Mouse (Mus musculus) heart, embryonic 15.5 days (tissue): ENCODE results near the gene Slamf9. TPM values are rescaled to one million over a fixed set of nuclear protein-coding genes. Genes with fewer than 3 reads are reported as not detected.

ENCODE experiments used
- ATAC-seq: fragments of 200-750 bp; cut with Nextera tagmentation; replicated peaks from 2 replicates; pipeline ENCODE4 v1.8.0; 2017; ENCODE audit warnings: low read depth, moderate TSS enrichment; ENCODE audit not compliant: insufficient number of reproducible peaks, insufficient read depth, low FRiP score
- H3K27ac ChIP-seq: fragments of 300-500 bp; sonication (generic); 2 replicates; pipeline ENCODE4 v1.5.1; 2015; ENCODE audit warnings: mild to moderate bottlenecking, inconsistent platforms
- H3K27me3 ChIP-seq: fragments of 300-500 bp; sonication (generic); 2 replicates; pipeline ENCODE4 v1.6.1; 2015; ENCODE audit warnings: inconsistent platforms
- H3K36me3 ChIP-seq: fragments of 300-500 bp; sonication (generic); 2 replicates; pipeline ENCODE4 v1.6.1; 2015; ENCODE audit warnings: mild to moderate bottlenecking, inconsistent platforms
- H3K4me1 ChIP-seq: fragments of 300-500 bp; sonication (generic); replicated peaks from 2 replicates; pipeline ENCODE4 v1.6.1; 2015; ENCODE audit warnings: inconsistent platforms
- H3K4me2 ChIP-seq: fragments of 300-500 bp; sonication (generic); 2 replicates; pipeline ENCODE4 v1.6.1; 2015; ENCODE audit warnings: inconsistent platforms, mild to moderate bottlenecking, moderate library complexity
- H3K4me3 ChIP-seq: fragments of 300-500 bp; sonication (generic); 2 replicates; pipeline ENCODE4 v1.5.1; 2015; ENCODE audit warnings: mild to moderate bottlenecking, inconsistent platforms
- H3K9ac ChIP-seq: fragments of 300-500 bp; sonication (generic); 2 replicates; pipeline ENCODE4 v1.6.1; 2015; ENCODE audit warnings: mild to moderate bottlenecking, inconsistent platforms
- H3K9me3 ChIP-seq: fragments of 300-500 bp; sonication (generic); replicated peaks from 2 replicates; pipeline ENCODE4 v1.6.1; 2016; ENCODE audit warnings: inconsistent platforms
- WGBS: fragments of 180-500 bp; shearing (Covaris S2); methylation state at CpG from one replicate; pipeline ENCODE4 v1.1.7; 2015; ENCODE audit warnings: mixed read lengths; 5-methylcytosine and 5-hydroxymethylcytosine counted together
- polyA plus RNA-seq: library from polyadenylated mRNA; unstranded; fragments of >200 nt; fragmentation: Nextera tagmentation; extraction: Ambion mirVana; gene quantifications from 2 replicates; pipeline ENCODE4 v1.2.1, GENCODE M21; 2015

The Slamf9 gene
- polyA plus RNA-seq, 1 experiment from 2014 or later, result 0.83 TPM

DNA sequence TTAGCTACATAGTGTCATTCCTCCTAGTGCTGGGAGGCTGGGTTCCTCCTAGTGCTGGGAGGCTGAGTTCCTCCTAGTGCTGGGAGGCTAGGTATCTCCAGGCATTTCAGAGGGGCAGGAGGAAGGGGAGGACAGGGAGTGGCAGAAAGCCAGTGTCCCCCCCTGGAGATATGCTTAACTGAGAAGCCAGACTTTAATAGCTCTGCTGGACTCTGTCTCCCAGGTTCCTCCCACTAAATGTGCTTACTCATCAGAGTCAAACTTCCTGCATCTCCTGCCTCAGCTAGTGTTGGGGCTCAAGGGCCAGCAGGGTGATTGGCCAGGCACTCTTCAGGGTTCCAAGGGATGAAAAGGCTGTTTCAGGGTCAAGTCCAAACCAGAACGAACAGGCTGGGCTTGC, 40.2 kb downstream of the Slamf9 start:
- no peak; the same call in 1 of the 2 replicates for ATAC-seq
- Histone ChIP-seq H3K4me2 (no peak overlapping the region), H3K9ac (no peak overlapping the region), H3K4me1 (peaks cover 43% of the 10 kb centered on the region), H3K36me3 (no peaks in the 10 kb centered on the region), H3K9me3 (no peaks in the 10 kb centered on the region), H3K27me3 (no peaks in the 10 kb centered on the region), H3K4me3 (no peak overlapping the region), H3K27ac (peak overlapping the region; percentile 82)
- WGBS, result 66% methylated on average over 1 of the region's 1 CpGs

DNA sequence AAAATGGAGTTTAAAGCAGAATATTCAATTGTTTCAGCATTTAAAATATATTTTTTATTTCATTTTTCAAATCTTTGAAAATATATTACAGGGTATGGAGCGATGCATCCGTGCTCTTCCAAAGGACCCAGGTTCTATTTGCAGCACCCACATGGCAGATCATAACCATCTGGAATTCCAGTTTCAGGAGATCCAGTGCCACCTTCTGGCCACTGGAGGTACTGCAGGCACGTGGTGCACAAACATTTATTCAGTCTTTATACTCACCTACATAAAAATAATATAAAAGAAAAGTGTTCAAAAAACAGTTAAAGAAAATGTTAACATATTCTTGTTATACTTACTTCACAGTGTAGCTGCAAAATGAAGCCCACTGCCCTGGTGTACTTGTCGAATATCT, 42.9 kb downstream of the Slamf9 start:
- H3K27ac ChIP-seq, result no peak overlapping the region
- H3K4me1 ChIP-seq, result peaks cover 41% of the 10 kb centered on the region

DNA sequence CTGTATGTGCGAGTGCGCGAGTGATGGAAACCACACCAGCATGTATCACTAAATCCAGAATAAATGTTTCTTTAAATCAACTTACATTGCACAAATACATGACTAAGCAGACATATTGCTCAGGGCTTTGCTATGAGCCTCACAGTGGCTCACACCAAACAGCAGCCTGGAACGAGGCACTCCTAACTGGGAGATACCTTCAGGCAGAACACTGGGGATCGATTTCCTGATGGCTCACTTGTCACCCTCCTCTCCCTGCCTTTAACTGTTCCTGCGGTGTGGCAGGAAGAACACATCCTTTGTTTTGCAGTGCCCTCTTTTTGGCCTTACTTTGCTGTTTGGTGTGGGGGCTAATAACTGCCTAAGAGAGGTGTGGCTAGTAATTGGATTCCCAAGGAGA, 44.5 kb downstream of the Slamf9 start:
- no peak overlapping the region for H3K4me2 ChIP-seq
- whole genome bisulfite sequencing, result 54% methylated on average over 6 of the region's 6 CpGs
- no peak overlapping the region for H3K4me3 ChIP-seq
- ATAC-seq, result no peak
- no peak overlapping the region for H3K9ac ChIP-seq
- no peaks in the 10 kb centered on the region for H3K36me3 ChIP-seq
- peaks cover 31% of the 10 kb centered on the region for H3K4me1 ChIP-seq
- H3K27ac ChIP-seq, result peak overlapping the region; percentile 33; the same call in 1 of the 2 replicates
- no peaks in the 10 kb centered on the region for H3K27me3 ChIP-seq
- H3K9me3 ChIP-seq, result no peaks in the 10 kb centered on the region

More for the DNA sequence above, 42.9 kb downstream of the Slamf9 start:
- Histone ChIP-seq H3K9ac (no peak overlapping the region), H3K36me3 (no peaks in the 10 kb centered on the region), H3K4me3 (no peak overlapping the region), H3K4me2 (no peak overlapping the region), H3K9me3 (no peaks in the 10 kb centered on the region), H3K27me3 (no peaks in the 10 kb centered on the region)
- no peak for ATAC-seq
- WGBS, result 67% methylated on average over 4 of the region's 4 CpGs

DNA sequence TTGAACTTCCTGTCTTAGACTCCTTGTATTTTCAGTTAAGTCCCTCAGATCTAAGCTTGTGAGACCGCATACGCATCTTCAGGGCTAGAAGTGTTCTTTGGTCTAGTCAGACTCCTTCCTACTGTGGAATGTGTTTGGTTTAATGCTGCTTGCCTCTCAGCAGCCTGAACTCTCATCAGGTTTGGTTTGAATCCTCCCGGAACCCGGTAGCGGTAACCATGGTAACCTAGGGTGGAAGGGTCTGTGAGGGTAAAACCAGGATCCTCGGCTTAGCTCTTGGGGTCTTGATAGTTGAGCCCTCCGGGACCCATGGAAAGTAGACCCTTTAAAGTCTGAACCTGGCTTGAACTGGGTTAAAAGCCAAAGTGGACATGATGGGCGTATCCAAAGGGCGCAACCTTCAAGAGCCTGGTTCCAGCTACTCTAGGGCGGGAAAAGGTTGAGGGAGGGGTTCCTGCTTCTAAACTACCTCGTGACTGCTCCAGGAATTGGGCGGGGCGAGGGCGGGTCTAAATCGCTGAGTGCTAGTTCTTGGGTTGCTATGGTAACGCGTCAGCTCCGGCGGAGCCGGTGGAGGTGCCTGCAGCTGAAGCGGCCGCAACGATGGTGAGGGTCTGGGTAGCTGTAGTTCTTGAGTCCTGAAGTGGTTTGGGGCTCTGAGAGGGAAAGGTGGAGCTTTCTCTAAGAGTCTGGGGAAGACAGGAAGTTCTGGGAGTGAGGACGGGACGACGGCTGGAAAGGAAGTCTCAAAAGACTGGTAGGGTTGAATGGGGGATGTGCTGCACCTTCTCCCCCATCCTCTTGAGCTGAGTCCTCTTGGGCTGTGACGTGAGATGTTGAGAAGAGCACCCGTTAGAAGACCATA, 45.6 kb downstream of the Slamf9 start, which contains the start of gene Cfap45:
Gene Cfap45, plus strand, starts transcription at position 226 of the 865 bp plus-strand sequence.
- no peaks in the 10 kb centered on the region for H3K36me3 ChIP-seq
- H3K9me3 ChIP-seq, result no peaks in the 10 kb centered on the region
- ATAC-seq, result peak; percentile 64
- peak within 1 kb of the TSS; percentile 67 for H3K4me2 ChIP-seq
- H3K9ac ChIP-seq, result no peak within 1 kb of the TSS
- peak within 1 kb of the TSS; percentile 33 for H3K27ac ChIP-seq
- peak within 1 kb of the TSS; percentile 50 for H3K4me3 ChIP-seq
- WGBS, result 4% methylated on average over 28 of the region's 28 CpGs
- no peaks in the 10 kb centered on the region for H3K27me3 ChIP-seq
- H3K4me1 ChIP-seq, result peaks cover 26% of the 10 kb centered on the region

DNA sequence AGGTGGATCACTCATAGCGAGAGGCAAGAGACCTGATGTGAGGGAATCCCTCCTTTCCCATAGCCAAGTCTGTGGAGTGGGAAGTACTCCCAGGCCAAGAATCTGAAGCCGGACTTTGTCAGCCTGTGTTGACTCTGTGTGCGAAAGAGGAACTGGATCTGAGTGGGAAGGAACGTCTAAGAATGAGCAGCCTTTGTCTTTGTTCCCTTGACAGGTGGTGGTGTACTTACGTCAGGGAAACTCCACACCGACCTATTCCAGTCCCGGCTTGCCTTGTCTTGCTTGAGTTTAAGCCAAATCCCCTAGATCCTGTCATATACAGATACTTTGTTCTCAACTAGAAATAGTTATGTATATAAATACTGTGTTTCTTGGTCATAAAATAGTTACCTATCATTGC, 47.4 kb downstream of the Slamf9 start:
- H3K27ac ChIP-seq, result peak overlapping the region; percentile 42; the same call in 1 of the 2 replicates
- ATAC-seq, result no peak
- H3K9me3 ChIP-seq, result no peaks in the 10 kb centered on the region
- H3K36me3 ChIP-seq, result no peaks in the 10 kb centered on the region
- H3K27me3 ChIP-seq, result peaks cover 8% of the 10 kb centered on the region
- H3K4me1 ChIP-seq, result peaks cover 36% of the 10 kb centered on the region
- no peak overlapping the region for H3K9ac ChIP-seq
- no peak overlapping the region for H3K4me2 ChIP-seq
- no peak overlapping the region for H3K4me3 ChIP-seq
- 57% methylated on average over 7 of the region's 7 CpGs for WGBS

DNA sequence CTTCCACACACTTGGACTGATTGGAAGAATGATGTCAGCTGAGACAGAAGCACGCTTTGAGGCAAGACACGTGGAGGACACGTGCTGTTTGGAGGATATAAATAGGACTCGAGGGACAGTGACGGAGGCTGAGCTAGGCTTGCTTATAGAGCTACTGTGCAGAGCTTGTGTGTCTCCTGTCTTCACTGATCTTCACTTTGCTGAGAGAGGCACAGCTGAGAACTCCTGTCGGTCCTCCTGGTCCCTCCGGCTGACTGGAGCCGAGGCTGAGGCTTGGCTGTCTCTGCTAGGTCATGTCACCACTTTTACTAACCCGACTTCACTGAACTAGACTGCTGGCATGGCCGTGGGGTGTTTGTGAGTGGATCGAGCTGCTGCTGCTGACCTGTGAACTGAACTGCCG, 48.5 kb downstream of the Slamf9 start:
- no peak for ATAC-seq
- Histone ChIP-seq H3K4me3 (no peak overlapping the region), H3K9me3 (no peaks in the 10 kb centered on the region), H3K27ac (peak overlapping the region; percentile 34; the same call in 1 of the 2 replicates), H3K36me3 (no peaks in the 10 kb centered on the region), H3K4me2 (no peak overlapping the region), H3K27me3 (peaks cover 12% of the 10 kb centered on the region), H3K9ac (no peak overlapping the region), H3K4me1 (peaks cover 37% of the 10 kb centered on the region)
- WGBS, result 30% methylated on average over 12 of the region's 12 CpGs

DNA sequence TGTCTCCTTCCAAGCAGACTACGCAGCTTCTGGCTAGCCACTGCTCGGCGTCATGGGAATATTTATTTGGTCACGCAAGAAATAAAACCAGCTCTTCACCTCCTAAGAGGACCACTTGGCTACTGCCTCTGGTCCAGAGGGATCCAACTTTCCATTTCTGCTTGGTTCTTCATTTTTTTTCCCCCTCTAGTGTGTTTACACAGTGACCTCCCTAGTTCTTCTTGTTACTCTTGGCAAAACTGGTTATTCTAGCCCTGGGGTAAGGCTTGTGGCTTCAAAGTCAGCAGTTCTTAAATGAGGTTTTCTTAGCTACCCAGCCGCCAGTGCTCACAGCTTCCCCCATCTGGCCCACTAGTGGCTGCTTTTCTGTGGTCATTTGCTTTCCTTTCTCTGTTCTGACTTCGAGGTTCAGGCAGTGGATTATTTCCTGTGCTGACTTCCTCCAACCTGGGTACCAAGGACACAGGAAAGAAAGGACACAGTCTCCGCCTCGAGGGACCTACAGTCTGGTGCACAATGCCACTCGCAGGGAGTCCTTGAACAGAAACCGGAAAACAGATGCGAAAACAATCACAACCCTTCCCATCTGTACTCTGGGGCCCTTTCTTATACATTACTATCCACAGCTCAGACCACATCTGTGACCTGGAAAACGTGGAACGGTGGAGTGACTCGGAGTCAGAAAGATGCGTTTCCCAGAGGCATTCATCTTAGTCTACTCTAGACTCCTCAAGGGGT, 50.0 kb downstream of the Slamf9 start:
- Histone ChIP-seq H3K4me1 (peaks cover 34% of the 10 kb centered on the region), H3K9me3 (no peaks in the 10 kb centered on the region), H3K36me3 (no peaks in the 10 kb centered on the region), H3K4me3 (0 out of 2 replicates have a peak overlapping the region, but pooled peaks have one; percentile 20), H3K27me3 (peaks cover 12% of the 10 kb centered on the region), H3K27ac (peak overlapping the region; percentile 82), H3K9ac (no peak overlapping the region), H3K4me2 (peak overlapping the region; percentile 51)
- ATAC-seq, result peak; percentile 18
- WGBS, result 36% methylated on average over 15 of the region's 15 CpGs

DNA sequence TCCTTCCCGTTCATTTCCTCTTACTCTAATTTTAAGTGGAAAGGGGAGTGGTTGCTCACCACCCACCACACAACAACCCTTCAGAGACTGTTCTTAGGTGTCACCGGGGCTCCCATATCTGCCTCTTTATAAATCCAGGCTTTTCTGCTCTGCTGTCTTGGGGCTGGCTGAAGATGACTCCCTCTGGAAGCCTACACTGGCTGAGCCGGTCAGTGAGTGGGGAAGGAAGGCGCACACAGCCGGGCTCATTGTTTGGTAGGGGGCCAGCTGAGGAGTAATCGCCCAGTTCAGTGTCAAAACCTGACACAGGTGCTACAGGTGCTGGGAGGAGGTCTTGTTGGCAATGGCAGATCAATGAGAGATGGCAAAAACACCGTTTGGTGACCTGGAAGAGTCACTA, 50.8 kb downstream of the Slamf9 start:
- no peak overlapping the region for H3K9ac ChIP-seq
- 48% methylated on average over 7 of the region's 7 CpGs for WGBS
- no peaks in the 10 kb centered on the region for H3K36me3 ChIP-seq
- peak overlapping the region; percentile 82 for H3K27ac ChIP-seq
- H3K4me2 ChIP-seq, result peak overlapping the region; percentile 51
- H3K4me1 ChIP-seq, result peaks cover 33% of the 10 kb centered on the region
- H3K4me3 ChIP-seq, result peak overlapping the region; percentile 20
- no peak for ATAC-seq
- peaks cover 12% of the 10 kb centered on the region for H3K27me3 ChIP-seq
- no peaks in the 10 kb centered on the region for H3K9me3 ChIP-seq

DNA sequence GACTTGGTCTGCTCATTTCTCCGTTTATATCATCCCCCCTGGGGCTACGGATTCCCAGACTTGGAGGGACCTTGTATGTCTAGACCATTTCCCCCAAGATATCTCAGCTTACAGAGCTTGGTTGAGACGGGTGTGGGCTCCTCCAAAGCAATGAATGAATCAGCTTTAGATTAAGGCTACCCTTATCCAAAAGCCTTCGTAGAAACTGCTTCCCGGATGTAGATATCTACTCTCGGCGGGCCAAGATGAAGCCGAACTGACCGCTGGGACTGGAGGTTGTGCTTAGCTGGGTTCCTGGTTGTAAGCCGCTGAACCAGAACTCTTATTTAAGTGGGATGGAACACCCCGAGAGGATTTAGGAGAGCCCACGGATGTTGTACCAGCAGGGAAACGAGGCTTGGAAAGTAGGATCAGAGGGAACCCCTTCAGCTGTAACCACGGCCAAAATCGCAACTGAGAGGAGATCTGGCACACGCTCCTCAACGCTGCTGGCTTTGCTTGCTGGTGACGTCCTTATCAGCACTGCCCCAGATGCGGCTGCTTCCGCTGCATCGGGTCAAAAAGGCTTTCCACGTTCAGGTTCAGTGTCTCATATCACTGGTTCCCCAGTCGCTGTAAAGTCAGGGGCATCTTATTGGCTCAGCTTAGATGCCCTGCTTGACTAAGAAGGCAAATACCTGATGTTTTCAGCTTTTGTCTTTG, 51.4 kb downstream of the Slamf9 start:
- Histone ChIP-seq H3K4me1 (peaks cover 28% of the 10 kb centered on the region), H3K27ac (peak overlapping the region; percentile 82), H3K4me3 (peak overlapping the region; percentile 20), H3K4me2 (peak overlapping the region; percentile 51), H3K9ac (no peak overlapping the region), H3K27me3 (peaks cover 13% of the 10 kb centered on the region), H3K9me3 (no peaks in the 10 kb centered on the region), H3K36me3 (no peaks in the 10 kb centered on the region)
- 24% methylated on average over 23 of the region's 23 CpGs for WGBS
- peak; percentile 40 for ATAC-seq

DNA sequence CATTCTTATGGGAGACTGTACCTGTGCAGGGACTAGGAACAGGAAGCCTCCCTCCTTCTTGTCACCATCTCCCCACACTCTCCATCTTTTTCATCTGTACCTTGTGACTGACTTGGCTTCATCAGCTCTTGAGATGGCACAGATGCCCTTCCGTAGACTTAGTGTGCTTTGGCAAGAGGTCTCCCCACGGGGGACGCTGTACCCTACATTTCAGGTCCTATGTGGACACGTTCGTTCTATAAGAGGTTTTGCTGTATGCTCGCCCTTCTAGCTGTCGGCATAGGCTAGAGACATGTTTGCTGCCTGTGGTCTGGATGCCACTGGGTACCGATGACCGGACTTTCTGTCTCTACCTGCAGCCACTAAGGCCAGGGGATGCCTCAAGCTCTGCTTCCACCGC, 52.3 kb downstream of the Slamf9 start:
- H3K36me3 ChIP-seq, result no peaks in the 10 kb centered on the region
- peak overlapping the region; percentile 82 for H3K27ac ChIP-seq
- no peak overlapping the region for H3K9ac ChIP-seq
- no peaks in the 10 kb centered on the region for H3K9me3 ChIP-seq
- 86% methylated on average over 10 of the region's 10 CpGs for WGBS
- H3K4me1 ChIP-seq, result peaks cover 32% of the 10 kb centered on the region
- H3K4me2 ChIP-seq, result no peak overlapping the region; the same call in 1 of the 2 replicates
- H3K27me3 ChIP-seq, result peaks cover 22% of the 10 kb centered on the region
- no peak overlapping the region for H3K4me3 ChIP-seq
- ATAC-seq, result no peak
